Mouse (Mus musculus): Measurements from ENCODE around the gene Cybb.
"Not testable (repeated sequence)": the region's sequence is repeated elsewhere in the genome, so short reads cannot be mapped to it uniquely, and the experiment has no call there.

Cybb gene

DNA sequence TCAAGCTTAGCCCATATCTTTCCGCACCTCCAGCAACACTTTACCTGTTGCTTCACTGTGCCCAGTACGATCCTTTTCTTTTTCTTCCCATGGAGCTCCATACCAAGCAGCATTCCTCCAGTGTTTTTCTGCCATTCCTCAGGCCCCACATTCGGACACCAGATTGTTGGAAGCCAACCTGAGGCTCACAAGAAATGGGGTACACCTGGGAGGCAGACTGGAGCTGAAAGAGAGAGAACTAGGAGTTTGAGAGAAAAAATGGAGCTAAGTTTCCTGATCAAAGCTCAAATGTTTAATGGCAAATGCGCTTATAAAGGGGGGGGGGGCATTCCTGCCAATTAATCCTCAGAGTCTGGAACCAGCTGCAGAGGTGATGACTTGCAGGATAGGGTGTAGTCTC, at the start of gene Cybb:
Gene Cybb (minus strand): TSS at position 101 of the 400 bp plus-strand sequence.
- DNase-seq (ENCODE audit: low spot score): no peak

DNA sequence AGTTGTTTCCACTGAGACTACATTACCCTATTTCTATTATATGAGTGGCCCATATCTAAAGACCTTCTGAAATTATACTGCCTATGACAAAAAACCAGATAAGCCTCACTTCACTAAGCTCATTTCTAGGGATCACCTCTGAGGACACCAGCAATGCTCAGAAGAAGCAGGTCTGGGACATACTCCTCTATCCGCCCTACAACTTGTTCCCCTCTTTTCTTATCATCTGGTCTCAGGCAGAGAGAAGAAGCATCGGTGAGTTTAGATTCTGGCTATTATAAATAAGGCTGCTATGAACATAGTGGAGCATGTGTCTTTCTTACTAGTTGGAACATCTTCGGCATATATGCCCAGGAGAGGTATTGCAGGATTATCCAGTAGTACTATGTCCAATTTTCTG, 49.3 kb upstream of the Cybb start:
- DNase-seq (ENCODE audit: low spot score): no peak

DNA sequence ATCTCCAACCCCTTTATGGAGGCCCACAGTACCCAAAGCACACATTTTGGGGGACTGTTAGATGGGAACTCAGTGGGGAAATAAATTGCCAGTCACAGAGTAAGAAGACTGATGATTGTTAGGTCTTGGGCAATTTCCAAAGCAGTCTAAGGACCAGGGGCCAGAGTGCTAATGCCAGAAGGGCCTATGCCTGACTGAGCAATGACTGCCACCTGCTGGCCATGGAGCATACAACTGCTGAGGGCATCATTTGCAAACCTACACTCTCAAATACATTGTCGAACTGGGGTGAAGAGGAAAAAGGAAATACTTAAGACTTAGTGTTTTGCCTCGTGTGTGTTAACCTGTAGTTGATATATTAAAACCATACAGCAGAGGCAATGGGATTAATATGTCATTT, 32.4 kb upstream of the Cybb start:
- DNase-seq (ENCODE audit: low spot score): peak; percentile 48

DNA sequence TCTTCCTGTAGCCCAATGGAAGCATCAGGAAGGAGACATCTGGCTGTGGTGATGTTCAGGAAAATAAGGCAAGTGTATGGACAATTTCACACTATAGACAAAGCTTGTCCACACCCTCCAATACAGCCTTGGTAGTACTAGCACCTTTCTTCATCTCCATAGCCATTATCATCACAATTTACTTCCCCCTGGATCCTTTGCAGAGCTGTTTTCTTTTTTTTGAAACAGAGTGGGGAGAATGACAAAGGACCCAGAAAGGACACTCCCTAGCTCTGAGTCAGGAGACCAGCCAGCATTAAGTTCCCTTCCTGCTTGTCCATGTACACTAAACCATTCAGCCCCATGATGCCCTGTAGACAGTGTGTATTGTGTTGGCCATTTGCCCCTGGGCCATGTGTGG, 30.0 kb upstream of the Cybb start:
- DNase-seq (ENCODE audit: low spot score): not testable (repeated sequence)

DNA sequence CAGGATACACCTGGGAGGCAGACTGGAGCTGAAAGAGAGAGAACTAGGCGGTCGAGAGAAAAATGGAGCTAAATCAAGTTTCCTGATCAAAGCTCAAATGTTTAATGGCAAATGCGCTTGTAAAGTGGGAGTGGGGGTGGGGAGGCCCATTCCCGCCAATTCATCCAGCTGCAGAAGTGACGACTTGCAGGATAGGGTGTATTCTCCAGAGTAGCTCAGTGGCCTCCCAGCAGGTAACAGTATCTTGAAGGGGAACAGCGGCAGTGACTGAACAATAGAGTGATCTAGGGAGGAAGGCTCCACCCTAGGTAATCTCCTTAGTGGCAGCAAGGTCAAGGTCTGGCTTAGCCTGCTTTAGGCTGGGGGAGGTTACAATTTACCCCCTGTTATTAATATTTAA, 12.5 kb downstream of the Cybb start:
- not testable (repeated sequence) for DNase-seq (ENCODE audit: low spot score)

DNA sequence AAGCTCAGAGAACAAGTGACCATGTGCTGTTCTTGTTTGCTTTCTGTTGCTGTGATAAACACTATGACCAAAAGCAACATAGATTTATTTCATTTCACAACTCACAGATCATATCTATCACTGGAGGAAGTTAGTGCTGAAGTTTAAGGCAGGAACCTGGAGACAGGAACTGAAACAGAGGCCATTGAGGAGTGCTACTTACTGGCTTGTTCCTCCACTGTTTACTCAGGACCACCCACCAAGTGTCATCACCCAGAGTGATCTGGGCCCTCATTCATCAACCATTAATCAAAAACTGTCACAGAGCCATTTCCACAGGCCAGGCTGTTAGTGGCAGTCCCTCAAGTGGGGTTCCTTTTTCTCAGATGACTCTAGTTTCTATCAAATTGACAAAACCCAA, 13.1 kb downstream of the Cybb start:
- no peak for DNase-seq (ENCODE audit: low spot score)

DNA sequence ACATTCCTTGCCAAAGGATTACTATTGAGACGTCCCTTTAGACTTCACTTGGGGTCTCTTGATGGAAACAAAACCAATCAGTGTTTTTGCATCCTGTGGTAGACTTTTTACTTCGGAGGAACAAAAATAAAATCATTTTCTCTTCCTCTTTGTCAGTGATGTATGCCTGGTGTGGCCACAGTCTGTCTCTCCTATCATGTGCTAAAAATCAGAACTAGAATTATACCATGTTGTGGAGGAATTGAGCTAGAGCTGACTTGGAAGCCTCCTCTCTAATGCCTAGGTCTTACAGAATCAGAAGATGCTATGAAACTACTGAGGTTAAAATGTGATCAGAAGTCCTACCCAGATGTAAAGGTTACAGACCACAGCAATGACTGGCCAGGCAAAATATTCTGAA, 13.8 kb downstream of the Cybb start:
- DNase-seq (ENCODE audit: low spot score): no peak

DNA sequence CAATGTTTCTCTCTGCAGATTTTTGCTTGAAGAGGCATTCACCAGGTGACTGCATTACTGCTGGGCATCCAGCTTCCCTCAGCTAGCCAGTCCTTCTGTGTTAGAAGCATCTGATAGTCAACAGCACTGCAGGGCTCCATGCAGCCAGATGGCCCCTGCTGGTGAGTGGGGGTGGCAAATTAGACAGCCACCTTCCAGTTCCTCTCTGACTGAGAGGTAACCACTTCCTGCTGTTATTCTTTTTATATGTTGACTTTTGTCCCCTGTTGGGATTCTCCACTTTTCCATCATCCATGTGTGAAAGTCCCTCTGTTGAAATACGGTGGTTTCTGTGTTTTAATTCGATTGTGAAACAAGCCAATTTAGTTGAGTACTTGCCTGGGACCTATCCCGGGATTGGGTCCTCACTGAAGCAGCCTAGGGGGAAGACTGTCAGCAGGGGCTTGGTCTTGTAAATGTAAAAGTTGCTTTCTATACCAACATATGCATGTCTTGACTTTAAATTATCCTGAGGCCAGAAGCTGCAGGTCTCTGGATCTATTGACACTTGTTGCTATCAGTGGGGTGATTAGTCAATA, 16.7 kb downstream of the Cybb start:
- DNase-seq (ENCODE audit: low spot score): no peak

DNA sequence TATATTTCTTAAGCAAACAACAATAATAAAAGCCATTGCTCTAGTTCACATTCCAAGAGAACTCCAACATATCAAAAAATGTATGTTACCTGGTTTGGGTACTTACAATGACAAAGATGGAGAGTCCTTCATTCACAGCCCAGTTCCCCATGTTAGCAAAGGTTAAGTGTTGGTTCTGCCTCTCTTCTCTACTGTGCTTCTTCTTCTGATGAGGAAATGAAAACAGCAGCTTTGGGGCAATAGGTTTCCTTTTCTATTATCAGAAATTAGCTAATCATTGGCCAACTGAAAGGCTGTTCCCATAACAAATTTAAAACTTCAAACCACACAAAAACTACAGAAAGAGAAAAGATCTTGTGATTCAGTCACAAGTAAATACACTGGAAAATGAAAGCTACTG, 18.5 kb downstream of the Cybb start:
- DNase-seq (ENCODE audit: low spot score): no peak

DNA sequence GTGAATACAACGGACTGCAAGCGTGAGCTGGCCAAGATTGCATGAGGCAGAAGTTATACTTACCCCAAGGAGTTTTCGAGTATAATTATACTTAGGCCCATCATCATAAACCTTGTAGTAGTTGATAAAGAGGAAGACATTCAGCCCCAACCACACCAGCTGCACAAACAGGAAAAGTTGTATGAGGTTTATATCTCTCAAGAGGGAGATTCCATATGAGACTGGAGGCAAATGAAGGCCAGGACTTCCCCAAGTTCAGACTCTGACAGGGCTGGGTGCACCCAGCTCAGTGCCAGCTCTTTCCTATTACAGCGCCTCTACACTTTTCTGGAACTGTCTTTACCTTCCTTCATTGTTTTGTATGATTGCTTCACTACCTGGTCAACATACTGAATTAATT, 20.6 kb downstream of the Cybb start:
- no peak for DNase-seq (ENCODE audit: low spot score)

DNA sequence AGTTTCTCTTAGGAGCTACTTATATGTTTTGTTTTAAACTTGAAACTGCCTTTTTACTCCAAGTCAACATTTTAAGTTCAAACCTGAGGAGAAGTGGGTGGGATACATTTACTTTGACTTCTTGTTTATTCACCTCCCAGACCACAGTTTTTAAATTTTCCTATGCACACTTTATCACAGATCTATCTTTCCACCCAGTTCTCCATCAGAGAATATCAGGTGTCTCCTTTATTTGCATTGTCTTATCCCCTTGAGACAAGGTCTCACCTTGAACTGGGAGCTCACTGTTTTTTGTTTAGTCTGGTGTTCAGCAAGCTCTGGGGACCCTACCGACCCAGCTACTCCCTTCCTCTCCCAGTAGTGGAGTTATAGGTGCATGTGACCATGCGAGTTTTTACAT, 21.7 kb downstream of the Cybb start:
- DNase-seq (ENCODE audit: low spot score): no peak

DNA sequence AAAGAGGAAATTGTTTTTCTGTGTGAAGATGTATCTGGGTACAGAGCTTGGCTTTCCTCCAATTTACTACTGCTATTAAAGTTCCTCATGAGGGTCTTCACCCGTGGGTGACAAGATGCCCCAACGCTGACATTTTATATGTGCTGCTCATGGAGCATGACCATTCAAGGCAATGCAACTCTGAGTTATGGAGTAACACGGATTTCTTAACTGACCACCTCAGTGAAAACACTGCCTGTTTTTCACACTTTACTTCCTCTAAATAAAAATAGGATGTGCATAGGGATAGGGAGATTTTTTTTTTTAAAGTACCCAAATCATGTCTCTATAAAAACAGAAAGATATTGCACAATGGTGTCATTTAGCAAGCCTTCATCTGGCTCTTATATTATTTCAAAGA, 24.9 kb downstream of the Cybb start:
- DNase-seq (ENCODE audit: low spot score): no peak

DNA sequence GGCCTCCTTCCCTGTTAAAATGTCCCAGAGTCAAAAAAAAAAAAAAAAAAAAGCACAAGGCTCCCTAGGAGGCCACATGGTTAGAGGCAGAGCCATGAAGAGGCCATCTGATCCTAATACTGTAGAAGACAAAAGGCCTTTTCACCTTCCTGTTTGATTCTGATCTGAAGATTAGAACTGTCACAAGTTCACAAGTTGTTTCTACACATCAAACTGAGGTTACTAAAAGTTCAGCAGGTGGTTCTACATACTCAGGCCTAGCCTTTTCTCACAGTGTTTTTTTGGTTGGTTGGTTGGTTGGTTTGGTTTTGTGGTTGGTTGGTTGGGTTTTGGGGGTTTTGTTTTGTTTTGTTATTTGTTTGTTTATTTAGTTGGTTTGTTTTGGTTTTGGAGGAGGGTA, 26.2 kb downstream of the Cybb start:
- no peak for DNase-seq (ENCODE audit: low spot score)

DNA sequence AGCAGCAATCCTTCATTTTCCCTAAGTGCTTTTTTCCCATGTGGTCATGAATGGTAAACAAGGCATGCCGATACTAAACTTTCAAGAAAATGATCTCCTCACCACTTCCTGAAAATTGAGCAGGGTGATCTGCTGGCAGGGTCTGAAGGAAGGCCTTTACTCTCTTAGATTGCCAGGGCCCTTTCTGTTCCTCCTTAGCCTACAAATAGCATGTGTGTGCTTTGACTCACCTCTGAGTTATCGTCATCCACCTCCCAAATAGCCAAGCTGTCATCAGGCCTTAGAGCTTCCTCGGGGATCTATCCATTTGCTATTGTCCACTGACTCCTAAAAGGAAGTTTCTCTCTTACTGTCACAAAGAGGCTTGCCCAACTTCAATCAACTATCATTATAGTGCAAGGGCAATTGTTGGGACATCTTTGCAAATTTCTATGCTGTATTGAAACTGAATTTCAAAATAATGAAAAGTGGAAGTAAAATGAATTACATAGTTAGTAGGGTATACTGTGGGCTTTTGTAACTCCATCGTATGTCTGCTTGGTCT, 27.1 kb downstream of the Cybb start:
- DNase-seq (ENCODE audit: low spot score): no peak

DNA sequence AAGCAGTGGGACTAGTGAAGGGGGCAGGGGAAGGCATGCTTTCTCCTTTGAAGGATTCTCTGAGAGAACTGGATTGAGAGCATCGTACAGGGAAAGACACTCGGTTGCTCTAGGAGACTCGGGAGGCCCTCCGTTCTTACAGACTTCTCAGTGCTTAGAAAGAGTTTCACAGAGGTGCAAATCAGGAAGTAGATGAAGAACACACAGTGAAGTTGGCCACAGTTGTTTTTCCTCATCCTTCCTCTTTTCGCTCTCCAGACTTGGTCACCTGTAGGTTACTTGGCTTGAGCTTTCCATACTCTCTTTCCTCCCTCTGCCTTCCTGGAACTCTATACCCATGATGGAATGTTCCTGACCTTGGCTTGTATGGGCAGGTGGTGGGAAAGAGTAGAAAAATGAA, 35.2 kb downstream of the Cybb start:
- no peak for DNase-seq (ENCODE audit: low spot score)

DNA sequence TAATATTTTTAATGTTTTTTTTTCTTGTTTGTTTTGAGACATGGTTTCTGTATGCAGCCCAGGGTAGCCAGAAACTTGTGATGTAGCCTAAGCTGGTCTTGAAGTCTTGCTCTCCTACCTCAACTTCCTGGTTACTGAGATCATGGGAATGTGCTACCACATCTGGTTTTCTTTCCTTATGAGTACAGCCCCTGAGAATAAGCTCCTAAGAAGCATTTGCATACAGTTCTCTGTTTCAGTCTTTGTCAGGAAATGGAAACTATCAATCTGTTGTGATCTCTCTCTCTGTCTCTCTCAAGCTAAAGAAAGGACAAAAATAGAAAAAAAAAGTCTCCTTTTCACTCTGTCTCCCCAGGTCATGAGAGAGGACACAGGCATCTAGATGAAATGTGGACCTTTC, 40.3 kb downstream of the Cybb start:
- DNase-seq (ENCODE audit: low spot score): no peak

DNA sequence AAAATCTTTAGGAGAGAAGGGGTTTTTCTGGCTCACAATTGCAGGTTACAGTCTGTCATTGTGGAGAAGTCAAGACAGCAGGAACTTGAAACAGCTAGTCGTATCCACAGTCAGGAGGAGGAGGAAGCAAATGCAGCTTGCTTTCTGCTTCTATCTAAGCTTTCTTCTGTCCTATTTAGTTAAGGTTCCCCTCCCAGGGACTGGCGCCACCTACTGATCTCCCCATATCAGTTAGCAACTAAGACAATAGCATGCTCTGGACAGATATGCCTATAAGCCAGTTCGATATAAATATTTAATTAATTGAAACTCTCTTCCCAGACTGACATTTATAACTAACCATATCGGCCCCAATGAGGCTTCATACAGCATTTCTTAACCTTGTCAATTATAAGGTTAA, 46.5 kb downstream of the Cybb start:
- peak; percentile 1 for DNase-seq (ENCODE audit: low spot score)

DNA sequence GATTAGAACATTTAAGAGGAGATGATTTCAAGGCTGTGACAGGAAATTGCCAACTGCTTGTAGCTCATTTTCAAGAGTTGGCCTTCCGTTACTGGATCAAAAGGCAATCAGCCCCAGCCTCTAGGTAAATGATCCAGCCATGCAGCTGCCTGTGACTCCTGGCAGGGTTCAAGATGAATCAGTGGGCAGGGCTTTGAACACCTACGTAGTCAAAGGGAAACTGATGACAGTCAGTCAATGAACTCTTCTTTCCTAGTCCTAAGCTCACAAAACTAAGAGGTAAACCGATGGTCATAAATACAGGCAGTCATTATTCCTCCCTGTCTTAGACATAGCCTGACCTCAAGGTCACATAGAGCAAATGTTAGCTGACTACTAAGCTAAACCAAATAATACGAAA, 47.0 kb downstream of the Cybb start:
- DNase-seq (ENCODE audit: low spot score): no peak

DNA sequence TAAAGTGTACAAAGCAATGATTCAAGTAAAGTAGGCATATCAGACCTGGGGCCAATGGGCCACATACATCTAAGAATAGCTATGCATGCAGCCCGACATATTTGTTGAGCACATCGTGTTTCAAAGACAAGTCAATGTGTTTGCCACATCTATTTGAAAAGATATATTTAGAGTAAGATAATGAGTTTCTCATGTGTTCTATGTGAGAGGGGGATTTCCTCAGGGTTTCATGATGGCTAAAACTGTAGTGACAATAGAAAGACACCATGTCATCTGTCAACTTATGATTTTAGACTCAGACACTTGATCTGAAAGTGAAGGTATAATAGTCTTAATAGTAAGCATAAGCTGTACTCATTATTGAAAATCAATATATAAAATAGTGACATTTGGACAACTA, 48.3 kb downstream of the Cybb start:
- DNase-seq (ENCODE audit: low spot score): no peak

DNA sequence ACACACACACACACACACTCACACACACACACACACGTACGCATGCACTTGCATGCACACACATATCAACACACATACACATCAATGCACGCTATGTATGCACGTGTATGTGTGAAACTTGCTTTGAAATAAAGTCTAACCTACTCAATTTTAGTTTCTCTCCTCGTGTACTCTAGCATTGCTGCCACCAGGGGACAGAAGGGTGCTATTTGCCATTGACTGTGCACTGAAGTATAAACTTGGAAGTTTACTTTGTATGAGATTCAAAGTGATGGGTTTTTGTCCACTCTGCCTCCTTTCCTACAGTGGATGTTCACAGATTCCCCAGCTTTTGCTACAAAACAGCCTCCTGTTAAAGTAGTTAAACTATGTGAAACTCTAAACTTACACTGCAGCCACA, 73.7 kb downstream of the Cybb start:
- DNase-seq (ENCODE audit: low spot score): no peak

All from embryo, embryonic 10.5 days (tissue).